Mouse (Mus musculus) kidney, adult 18-20 months (tissue): ENCODE data around the gene Vwa5b1.

ENCODE experiments used
- DNase-seq: peaks from one replicate; pipeline ENCODE4 v3.0.0; 2021

The Vwa5b1 gene

DNA sequence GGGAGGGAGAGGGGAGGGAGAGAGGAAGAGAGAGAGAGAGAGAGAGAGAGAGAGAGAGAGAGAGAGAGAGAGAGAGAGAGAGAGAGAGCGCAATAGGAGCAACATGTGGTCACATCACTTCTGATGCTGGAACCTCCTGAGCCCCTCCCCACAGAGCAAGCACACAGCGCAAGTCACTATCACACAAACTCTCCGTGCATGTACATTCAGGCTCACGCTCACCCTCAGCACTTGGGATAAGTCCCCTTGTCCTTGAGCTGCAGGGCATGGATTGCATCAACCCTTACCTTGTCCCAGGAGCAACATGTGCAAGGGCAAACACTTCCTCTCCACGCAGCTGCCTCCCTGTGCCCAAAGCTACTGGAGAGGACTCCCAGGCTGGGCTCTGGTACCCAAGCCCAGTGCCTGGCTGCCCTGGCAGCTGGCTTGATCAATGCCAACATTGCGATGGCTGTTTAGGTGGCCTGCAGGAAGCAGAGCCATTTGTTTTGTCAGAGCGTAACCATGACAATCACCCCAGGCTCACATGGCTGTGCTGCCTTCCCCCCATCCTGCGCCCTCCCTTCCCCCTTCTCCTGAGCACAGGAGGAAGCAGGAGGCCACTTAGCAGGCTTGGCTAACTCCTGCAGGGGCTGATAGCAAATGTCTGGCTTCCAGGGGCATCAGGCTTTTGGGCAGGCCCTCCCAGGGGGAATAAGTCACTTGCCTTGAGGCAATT is at the start of gene Vwa5b1:
Gene Vwa5b1, minus strand, starts transcription at position 457 of the 718 bp plus-strand sequence.
- DNase-seq = no peak

DNA sequence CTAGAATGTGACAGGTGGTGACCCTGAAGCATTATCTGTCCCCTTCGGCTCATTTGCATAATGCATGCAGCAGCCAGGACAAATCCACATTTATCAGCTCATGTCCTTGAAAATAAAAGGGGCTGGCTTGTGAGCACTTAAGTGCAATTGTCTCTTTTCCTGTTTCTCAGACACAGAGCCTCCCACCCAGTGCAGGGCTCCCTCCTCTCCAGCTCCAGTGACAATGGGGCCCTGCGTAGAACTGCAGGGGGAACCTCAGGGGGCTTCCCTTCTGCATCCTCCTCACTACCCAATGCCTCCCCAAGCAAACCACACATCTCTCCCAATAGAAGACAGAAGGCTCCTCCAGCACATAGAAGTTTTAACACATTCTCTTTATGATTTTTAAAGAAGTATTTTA is 47.1 kb upstream of the Vwa5b1 start:
- no peak for DNase-seq

DNA sequence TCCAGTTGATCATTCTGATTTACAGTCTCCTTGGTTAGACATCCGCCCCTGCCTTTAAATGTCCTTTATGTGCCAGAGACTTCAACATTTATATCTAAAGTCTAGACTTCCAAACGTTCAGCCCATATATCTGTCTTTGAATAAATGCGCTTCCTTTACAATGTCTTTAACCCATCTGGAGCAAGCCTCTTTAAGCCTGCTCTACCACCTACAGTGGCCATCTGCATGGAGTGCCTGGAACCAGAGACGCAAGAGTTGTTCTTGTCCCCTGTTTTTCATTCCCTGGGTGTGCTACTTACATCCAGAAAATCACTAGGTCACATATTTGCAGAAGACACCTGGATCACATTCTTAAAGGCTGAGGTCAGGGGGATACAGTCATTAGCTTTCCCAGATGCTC is 44.4 kb upstream of the Vwa5b1 start:
- no peak for DNase-seq

DNA sequence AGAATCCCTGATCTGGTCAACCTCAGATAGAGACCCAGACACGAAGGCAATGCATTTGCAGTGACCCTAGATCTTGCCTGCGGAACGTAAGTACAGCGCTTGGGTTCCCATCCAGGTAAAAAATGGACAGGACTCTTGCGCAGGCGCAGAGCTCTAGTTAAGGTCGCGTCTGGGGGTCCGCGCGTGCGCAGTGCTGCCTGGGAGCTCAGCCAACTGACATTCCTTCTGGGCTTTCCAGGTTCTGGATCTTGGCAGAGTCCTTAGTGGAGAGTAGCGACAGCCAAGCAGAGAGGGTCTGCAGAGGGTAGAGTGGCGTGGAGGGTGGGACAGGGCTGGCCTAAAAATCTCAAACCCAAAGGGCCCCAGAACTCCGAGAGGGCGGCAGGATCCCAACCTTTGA is 41.9 kb upstream of the Vwa5b1 start:
- no peak for DNase-seq

DNA sequence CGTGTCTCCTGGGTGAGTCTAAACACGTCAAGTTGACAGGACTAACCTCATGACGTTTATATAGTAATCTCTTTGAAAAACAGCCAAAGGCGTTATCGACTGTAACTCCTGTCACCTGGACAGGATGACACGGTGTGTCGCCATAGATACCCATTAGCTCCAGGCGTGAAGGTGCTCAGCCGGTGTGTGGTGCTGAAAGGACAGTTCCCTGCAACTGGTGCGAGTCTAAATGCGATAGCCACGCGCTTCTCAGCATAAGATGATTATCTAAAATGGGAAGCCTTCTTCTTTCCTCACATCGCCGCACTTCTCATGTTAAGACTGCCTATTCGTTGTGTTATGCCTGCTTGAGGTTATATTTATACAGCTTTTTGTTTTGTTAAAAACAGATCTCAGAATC is 40.8 kb upstream of the Vwa5b1 start:
- peak; percentile 24 for DNase-seq

DNA sequence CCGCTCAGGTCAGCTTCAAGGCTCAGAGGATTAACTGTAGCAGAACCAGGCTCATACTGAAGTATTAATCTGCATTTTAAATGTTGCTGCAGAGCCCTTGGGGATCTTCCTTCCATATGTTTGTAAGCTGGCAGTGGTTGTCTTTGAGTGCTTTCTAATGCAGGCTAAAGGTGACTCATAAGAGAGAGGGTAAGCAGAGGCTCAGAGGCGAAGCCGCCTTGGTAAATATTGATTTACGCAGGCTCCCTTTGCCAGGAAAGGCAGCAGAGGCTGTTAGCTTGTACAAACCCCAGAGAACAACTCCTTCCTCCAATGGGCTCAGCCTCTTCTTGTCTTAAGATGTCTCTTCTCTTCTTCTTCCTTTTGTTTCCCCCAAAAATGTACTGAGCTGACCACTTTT is 36.5 kb upstream of the Vwa5b1 start:
- DNase-seq = no peak

DNA sequence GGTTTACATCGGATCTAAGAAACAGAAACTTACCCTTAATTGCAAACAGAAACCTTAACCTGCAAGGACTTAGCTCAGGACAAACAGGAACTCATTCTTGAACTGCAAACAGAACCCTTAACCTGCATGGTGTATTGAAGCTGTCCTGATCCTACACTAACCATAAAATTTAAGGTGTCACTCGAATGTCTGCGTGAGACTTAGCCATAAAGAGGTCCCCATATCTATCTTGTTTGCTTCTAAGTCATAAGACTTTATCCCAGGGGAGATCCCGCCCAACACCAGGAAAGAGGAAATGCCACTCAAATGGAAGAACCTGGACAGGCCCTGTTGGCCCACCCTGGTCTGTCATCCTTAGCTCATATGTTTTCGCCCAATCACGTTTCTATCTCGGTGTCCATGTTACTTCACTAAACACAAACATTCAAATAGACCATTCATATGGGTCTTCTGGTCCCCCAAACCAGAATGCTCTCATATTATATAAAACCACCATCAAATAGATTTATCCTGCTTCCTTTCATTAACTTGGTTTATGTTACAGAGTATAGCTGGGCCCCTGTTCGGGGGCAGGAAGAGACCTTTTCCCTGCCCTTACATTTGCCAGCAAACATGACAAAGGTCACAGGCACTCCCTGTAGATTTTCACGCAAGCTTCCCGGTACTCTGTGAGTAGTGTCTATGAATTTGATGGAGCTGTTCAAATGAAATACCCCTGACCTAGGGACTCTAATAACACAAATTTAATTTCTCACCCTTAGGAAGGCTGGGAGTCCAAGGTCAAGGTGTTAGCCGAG is 34.6 kb upstream of the Vwa5b1 start:
- DNase-seq = no peak

DNA sequence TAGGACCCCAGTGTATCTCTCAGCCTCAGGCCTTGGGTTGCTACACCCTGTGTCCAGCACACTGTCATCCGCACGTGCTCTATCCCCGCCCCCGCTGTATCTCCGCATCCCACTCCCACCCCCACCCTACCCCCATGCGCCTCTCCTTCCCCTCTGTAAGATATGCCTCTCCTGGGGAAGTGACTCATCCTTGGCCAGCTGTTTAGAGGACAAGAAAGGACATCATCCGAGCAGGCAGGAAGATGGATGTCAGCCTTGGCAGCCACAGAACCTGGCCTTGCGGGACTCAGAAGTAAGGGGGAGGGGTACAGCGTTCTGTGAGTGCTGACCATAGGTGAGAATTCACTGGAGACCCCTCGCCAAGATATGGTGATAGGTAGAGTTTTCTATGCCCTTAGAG is 30.8 kb upstream of the Vwa5b1 start:
- no peak for DNase-seq

DNA sequence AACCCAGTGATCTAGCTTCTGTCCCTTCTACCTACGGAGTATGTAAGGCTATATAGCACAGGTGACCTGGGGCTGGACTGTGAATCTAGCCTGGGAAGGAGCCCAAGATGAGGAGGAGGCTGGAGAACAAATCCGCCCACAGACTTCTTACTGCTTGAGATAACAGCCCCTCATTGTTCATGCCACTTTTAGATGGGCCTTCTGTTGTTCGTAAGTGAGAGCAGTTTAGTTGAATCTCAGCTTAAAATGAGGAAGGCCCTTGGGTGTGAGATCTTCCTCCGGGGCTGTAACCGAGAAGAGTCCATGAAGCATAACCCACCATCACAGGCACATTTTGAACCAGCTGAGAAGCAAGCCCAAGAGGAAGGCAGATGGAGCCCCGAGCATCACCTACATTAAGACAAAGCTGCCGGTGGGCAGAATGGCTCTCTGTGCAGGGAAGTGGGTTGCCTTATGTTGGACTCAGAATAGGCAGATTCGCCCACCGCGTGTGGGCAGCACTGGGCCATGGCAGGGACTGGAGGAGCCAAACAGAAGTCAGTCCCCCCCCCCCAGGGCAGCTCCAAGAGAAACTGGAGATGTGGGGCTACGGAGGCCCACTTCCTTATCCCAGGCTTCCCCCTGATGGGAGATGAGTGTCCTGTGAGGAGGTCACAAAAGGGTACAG is 24.4 kb upstream of the Vwa5b1 start:
- no peak for DNase-seq

DNA sequence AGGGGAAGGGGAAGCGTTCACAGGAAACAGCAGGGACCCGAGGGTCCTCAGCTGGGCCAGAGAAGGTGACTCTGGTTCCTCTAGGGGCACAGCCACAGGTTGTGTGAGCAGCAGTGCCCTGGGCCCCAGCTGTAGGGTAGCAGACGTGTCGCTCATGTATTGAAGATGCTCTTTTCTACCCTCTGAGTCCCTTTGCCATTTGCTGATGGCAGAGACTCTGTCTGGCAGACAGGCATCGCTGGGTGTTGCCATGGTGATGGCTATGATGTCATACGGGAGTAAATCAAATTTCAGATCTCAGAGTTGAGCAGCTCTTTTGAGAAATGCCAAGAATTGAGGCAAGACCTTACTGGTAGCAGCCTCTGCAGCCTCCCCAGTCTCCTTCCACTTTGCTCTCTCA is 17.4 kb upstream of the Vwa5b1 start:
- DNase-seq = no peak

DNA sequence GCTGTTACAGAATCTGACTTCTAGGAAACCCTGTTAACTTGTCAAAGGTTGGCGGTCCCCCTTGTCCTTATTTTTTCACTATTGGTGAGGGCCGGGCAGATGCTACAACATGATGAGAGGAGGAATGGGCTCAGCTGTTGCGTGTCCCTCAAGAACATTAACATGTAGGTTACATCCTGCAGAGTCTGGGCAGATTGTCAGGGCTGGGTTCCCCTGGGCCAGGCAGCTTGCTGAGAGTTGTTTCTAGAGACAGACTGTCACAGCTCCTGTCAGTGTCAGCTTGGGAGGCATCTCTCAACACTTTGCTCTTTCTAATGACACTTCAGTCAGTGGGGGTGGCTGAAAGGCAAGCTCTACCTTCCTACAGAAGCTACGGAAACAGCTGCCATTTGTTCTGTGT is 16.2 kb upstream of the Vwa5b1 start:
- DNase-seq = no peak

DNA sequence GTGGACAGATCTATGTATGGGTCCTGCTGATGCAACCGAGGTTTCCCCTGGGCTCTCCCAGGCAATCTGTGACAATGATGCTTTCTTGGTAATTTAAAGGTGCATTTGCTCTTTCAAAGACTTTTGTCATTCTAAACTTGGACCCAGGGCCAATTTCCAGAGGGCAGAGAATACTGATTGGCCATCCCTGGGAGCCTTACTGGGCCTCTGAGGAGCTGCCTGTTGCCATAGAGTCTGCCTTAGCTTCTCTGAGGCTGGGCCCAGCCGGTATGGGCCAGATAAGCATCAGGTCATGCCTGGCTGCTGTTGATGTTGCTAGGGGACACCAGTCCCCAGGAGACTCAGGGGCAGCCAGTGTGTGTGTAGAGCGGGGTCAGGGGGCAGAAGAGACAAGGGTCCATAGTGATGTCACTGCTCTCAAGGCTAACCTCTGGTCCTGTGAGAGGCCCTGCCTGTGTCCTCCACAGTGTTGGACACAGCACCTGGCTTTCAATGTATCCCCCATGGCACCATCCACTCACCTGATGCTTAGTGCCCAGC is 12.5 kb upstream of the Vwa5b1 start:
- DNase-seq = peak; percentile 7

DNA sequence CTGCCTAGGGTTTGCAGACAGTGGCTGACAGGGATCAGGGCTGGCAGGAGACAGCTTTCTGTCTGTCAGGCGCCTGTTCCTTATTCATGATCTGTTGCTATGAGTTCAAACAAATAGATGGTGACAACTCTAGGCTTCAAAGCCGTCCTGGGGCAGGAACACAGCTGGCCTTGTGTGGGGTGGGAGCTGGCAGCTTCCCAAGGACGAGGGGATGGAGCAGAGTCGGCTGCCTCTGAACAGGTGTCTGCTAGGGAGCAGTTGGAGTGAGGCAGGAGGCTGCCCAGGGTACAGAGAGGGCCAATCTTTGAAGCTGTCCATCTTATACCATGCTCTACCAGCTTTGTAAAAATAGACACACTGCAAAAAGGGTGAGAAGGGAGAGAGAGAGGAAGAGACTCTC is 6.6 kb upstream of the Vwa5b1 start:
- no peak for DNase-seq

DNA sequence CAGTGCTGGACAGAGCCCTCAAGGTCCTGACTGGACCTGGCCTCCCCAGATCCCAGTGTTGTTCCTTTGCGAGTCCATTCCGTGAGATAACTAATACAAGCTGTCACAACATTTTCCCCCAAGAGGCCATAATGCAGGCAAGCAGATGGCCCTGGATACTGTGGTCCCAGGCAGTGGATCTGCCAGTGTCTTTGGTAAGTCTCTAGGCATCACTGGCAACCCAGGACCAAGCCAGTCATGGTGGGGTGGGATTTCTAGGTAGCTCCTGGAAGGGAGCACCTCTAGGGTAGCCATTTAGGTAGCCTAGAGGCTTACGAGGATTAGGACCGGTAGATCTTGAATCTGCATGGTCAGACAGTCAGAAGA is 445 bp upstream of the Vwa5b1 start:
- DNase-seq = no peak

DNA sequence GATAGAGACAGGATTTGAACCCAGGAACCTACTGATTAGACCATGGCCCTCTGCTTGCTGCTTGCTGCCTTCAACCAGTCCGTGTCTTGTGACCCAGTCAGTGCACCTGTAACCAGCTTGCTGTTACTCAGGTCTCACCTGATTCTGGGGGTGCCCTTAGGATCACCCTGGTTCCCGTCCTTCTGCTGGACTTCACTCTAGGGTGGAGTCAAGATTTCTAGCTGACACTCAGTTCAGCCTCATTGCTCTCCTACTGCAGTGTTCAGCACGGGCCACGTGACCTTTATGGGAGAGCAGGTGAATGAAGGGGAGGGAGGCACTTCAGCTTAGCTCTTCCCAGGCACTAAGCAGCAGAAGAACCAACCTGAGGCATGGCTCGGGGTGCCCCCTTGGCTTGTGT is 7.4 kb downstream of the Vwa5b1 start:
- peak; percentile 10 for DNase-seq

DNA sequence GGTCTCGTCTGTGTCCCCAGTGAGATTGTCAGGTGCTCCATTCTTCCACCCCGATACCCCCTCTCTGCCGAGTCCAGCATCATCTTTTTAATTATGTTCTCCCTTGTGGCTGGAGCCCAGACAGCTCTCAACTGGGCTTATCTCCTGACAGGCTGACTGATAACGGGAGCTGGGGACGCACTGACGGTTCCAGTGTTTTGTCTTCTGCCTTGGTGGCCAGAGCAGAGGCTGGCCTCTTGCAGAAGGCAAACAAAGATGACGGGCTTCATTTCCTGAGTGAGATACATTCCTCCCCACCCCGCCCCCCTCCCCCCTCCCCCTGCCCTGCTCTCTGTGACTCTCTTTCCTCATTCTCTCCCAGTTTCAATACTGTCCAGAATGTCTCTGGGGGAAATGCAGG is 21.2 kb downstream of the Vwa5b1 start:
- no peak for DNase-seq

DNA sequence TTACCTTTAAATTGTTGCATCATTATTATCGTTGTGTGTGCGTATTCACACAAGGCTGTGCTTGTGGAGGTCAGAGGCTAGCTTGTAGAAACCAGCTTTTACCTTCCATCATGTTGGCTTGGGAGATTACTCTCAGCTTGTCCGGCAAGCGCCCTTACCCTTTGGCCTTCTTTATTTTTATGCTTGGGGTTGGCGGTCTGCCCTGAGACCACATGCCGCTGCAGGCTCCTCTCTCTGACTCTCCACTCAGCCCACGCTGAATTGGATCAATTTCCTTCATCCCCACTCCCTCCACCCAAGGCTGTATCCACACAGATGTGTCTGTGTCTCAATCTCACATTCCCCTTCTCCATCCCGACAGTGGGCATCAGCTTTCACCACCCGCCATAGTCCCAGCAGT is 33.8 kb downstream of the Vwa5b1 start:
- DNase-seq = no peak

DNA sequence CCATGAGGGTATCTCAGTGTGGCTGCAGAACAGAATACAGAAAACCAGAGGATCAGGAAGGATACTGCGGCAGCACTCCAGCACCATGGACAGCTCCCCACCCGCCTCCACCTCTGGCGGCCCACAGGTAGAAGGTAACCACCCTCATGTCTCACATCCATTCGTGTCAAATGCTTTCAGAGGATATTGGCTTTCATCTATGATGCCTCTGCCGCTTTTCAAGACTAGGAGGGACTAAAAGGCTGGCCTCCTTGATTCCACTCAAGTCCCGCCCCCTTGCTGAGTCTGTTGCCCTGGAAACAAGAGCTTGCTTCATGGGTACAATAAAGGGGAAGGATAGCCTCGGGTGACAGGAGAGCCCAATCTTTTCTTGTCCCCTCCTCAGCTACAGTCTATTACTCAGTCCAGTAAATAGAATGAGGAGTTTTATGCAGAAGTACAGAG is 37.8 kb downstream of the Vwa5b1 start:
- peak; percentile 54 for DNase-seq

DNA sequence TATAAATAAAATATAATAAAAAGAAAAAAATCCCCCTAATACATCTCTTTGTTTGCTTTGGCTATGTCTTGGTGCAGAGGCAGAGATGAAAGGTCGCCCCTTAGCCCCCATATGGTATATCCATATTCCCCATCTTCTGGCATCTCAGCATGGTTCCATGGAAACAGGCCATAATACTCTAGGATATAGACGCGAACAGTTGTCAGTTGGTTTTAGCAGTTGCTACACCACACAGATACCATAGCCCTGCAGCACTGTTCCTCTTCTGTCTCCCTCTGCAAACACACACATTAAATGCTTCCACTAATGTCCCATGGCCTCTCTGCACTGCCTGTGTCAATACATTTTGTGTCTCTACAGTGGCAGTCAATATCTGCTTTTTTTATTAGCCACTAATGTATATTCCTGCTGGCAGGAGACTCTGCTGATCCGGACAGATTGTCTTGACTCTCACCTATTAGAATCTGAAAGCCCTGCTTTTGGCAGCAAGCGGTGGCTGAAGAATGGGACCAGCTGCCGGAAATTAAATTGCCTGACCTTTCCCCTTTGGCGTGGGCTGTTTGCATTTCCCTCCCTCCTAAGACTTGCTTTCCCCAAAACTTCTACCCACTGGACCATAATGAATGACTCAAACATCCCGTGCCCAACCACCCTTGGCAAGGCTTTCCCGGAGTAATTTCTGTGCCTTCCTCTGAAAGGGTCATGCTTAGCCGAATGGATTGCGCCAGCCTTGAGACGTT is 39.1 kb downstream of the Vwa5b1 start:
- no peak for DNase-seq

DNA sequence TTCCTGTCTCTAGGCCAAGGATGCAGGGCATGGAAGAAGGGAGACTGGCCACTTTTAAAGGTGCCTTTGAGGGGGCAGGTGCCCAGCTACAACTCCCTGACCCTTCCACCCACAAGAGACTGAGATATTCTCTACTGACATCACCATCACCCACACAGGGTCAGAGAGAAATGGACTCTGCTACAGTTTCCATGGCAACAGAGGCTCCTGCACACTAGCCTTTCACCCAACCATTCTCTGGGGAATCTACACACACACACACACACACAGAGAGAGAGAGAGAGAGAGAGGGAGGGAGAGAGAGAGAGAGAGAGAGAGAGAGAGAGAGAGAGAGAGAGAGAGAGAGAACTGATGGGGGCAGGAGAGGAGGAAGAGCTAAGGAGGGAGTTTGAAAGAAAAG is 50.7 kb downstream of the Vwa5b1 start:
- no peak for DNase-seq

DNA sequence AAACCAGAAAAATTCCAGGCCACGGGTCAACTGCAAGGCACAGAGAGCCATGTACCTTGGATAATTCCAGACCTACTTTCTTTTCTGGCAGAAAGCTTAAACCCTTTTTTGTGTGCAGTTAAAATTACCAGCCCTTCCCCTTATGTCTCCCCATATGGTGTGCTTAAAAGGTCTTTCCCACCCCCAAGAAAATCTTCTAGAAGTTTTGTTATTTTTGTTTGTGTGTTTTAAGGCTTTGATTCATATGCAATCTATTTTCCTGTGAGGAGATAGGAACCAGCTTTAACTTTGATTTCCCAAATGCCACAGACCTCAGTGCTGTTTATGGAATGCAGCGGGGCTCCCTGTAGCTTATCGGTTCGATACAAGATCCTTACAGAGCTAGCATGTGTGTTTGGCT is 53.2 kb downstream of the Vwa5b1 start:
- DNase-seq = no peak

DNA sequence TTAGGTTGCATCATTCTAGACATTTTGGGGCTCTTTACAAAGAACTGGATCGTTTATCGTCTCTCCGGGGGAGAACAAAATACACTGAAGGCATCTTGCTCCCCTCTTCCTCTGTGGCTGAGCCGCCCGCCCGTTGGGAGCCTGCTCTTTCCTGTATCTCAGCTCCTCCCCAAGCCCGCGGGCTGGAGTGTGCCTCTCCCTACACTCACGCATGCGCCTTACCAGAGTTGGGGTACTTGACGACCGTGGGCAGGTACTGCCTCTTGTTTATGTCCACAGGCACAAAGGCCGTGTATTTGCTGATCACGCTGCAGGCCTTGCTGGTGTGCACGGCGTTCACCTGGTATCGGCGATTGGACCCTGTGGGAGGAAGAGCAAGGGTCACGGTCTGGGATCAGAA is 57.3 kb downstream of the Vwa5b1 start:
- no peak for DNase-seq

DNA sequence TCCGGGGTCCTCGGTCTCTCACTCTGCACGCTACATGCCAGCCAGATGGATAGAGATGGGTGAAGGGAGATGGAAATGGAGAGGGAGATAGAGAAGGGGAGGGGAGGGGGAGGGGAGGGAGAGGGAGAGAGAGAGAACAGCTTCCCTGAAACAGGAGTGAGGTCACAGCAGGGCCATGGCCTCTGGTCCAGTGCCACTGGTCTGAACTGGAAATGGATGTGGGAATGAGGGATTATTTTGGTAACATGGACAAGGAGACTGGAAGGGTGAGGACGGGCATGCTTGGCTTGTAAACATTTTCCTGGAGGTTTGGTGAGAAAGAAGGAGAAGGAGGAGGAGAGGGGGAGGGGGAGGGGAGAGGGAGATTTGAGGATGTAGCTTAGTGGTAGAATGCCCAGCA is 59.0 kb downstream of the Vwa5b1 start:
- DNase-seq = peak; percentile 25
